Mouse (Mus musculus) hindbrain, embryonic 12.5 days (tissue): ENCODE data around the gene Ripply3. TPM values are rescaled to one million over a fixed set of nuclear protein-coding genes. Genes with fewer than 3 reads are reported as not detected.

Experiments
- ATAC-seq: fragments of 200-750 bp; cut with Nextera tagmentation; 2 replicates; pipeline ENCODE4 v1.8.0; 2017; ENCODE audit warnings: moderate TSS enrichment; ENCODE audit not compliant: low FRiP score
- H3K27ac ChIP-seq: fragments of 300-500 bp; sonication (generic); 2 replicates; pipeline ENCODE4 v1.5.1; 2016; ENCODE audit warnings: mild to moderate bottlenecking
- H3K27me3 ChIP-seq: fragments of 300-500 bp; sonication (generic); 2 replicates; pipeline ENCODE4 v1.6.1; 2016; ENCODE audit warnings: mild to moderate bottlenecking
- H3K36me3 ChIP-seq: fragments of 300-500 bp; sonication (generic); 2 replicates; pipeline ENCODE4 v1.6.1; 2016; ENCODE audit warnings: mild to moderate bottlenecking
- H3K4me1 ChIP-seq: fragments of 300-500 bp; sonication (generic); 2 replicates; pipeline ENCODE4 v1.6.1; 2016
- H3K4me2 ChIP-seq: fragments of 300-500 bp; sonication (generic); replicated peaks from 2 replicates; pipeline ENCODE4 v1.6.1; 2016; ENCODE audit warnings: mild to moderate bottlenecking
- H3K4me3 ChIP-seq: fragments of 300-500 bp; sonication (generic); 2 replicates; pipeline ENCODE4 v1.5.1; 2016; ENCODE audit warnings: mild to moderate bottlenecking
- H3K9ac ChIP-seq: fragments of 300-500 bp; sonication (generic); 2 replicates; pipeline ENCODE4 v1.6.1; 2016; ENCODE audit warnings: mild to moderate bottlenecking, moderate library complexity
- H3K9me3 ChIP-seq: fragments of 300-500 bp; sonication (generic); replicated peaks from 2 replicates; pipeline ENCODE4 v1.6.1; 2016; ENCODE audit warnings: mild to moderate bottlenecking
- WGBS: fragments of 180-500 bp; shearing (Covaris S2); methylation state at CpG from one replicate; pipeline ENCODE4 v1.1.7; 2016; 5-methylcytosine and 5-hydroxymethylcytosine counted together
- polyA plus RNA-seq: library from polyadenylated mRNA; unstranded; fragments of >200 nt; fragmentation: Nextera tagmentation; extraction: Ambion mirVana; gene quantifications from 2 replicates; pipeline ENCODE4 v1.2.1, GENCODE M21; 2016

The Ripply3 gene
- polyA plus RNA-seq, 1 experiment from 2014 or later: 3.7 TPM

DNA sequence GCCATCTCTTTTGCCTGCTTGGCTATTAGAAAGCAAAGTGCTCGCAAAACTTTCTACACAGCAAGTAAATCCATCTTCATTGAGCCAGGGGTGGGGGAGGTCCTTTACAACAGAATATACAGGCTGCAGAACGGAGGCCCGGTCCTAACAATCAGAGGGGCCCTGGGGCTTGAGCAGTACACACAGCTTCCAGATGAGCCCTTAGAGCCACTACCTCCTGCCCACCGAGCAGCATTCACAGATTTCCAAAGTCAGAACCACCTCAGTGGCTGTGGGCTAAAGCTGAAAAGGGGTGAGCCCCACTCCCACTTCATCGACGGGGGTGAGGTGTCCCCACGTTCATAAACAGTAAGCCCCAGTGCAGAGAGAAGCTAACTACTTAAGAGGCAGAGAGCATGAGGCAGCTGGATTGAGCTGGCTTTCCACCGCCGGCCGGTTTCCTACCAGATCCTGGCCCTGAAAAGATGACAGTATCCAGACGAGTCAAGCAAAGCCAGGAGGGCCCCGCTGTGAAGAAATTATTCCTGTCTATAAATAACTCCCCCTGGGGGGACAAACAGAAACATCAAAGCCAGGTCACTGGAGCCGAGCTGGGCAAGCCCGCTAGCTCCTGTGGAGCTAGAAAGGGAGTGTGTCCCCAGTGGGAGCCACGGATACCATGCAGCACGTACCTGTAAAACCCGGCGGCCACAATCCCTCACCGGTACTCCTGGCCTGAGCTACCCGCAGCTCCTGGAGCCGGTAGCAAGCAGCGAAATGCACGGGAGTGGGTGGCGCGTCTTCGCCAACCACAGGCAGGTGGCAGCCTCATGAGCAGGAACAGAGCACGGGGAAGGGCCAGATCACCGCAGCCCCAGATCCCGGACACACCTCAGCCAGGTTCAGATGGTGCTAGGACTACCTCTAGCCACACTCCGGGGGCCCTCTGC lies 25.7 kb upstream of the Ripply3 start:
- Histone ChIP-seq H3K36me3 (no peaks in the 10 kb centered on the region; the same call in 1 of the 2 replicates), H3K4me1 (peaks cover 14% of the 10 kb centered on the region), H3K4me3 (peak overlapping the region; percentile 11; the same call in 1 of the 2 replicates), H3K9me3 (0 out of 2 replicates have a peak, but pooled peaks cover 12% of the 10 kb centered on the region), H3K4me2 (peak overlapping the region; percentile 49), H3K27me3 (peaks cover 14% of the 10 kb centered on the region), H3K27ac (peak overlapping the region; percentile 18; the same call in 1 of the 2 replicates), H3K9ac (peak overlapping the region; percentile 37)
- ATAC-seq: peak; percentile 74
- WGBS: 10% methylated on average over 30 of the region's 30 CpGs

- H3K27ac ChIP-seq: 0 out of 2 replicates have a peak overlapping the region, but pooled peaks have one; percentile 18
- 23% methylated on average over 6 of the region's 6 CpGs for WGBS
These were observed 25.1 kb upstream of the Ripply3 start for GRCm38 (mm10) chr16:94303203-94303535.

GRCm38 (mm10) chr16:94307526-94307925 lies 20.7 kb upstream of the Ripply3 start:
- H3K36me3 ChIP-seq: no peaks in the 10 kb centered on the region; the same call in 1 of the 2 replicates
- no peak overlapping the region for H3K27ac ChIP-seq
- H3K9ac ChIP-seq: no peak overlapping the region
- ATAC-seq: no peak
- H3K4me2 ChIP-seq: no peak overlapping the region
- H3K27me3 ChIP-seq: peaks cover 12% of the 10 kb centered on the region
- 66% methylated on average over 6 of the region's 6 CpGs for WGBS
- 0 out of 2 replicates have a peak, but pooled peaks cover 8% of the 10 kb centered on the region for H3K9me3 ChIP-seq
- H3K4me3 ChIP-seq: no peak overlapping the region
- peaks cover 22% of the 10 kb centered on the region for H3K4me1 ChIP-seq

More at GRCm38 (mm10) chr16:94303203-94303535, 25.1 kb upstream of the Ripply3 start:
- no peaks in the 10 kb centered on the region; the same call in 1 of the 2 replicates for H3K36me3 ChIP-seq
- no peak; the same call in 1 of the 2 replicates for ATAC-seq
- H3K4me3 ChIP-seq: 0 out of 2 replicates have a peak overlapping the region, but pooled peaks have one; percentile 11
- 0 out of 2 replicates have a peak, but pooled peaks cover 8% of the 10 kb centered on the region for H3K9me3 ChIP-seq
- H3K27me3 ChIP-seq: peaks cover 14% of the 10 kb centered on the region
- H3K9ac ChIP-seq: peak overlapping the region; percentile 37
- peak overlapping the region; percentile 49 for H3K4me2 ChIP-seq
- H3K4me1 ChIP-seq: peaks cover 17% of the 10 kb centered on the region

DNA sequence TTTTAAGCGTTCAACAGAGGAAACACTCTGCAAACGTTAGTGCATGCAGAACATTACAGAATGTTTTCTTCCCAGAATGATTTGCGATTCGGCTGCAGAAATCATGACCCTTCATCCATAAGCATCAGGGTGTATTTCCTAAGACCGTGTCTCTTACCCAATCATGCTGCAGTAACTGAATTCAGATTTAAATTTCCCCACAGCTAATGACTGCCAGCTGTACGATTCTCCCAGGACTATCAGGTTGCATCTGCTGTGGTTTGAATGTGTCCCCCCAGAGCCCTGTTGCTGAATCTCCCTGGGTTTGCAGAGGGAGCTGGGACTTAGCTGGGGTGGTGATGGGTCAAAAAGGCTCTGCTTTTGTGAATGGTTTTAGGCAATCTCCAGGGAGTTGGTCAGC lies 20.3 kb upstream of the Ripply3 start:
- Histone ChIP-seq H3K4me3 (no peak overlapping the region), H3K9me3 (0 out of 2 replicates have a peak, but pooled peaks cover 8% of the 10 kb centered on the region), H3K9ac (no peak overlapping the region), H3K4me1 (peaks cover 18% of the 10 kb centered on the region), H3K36me3 (no peaks in the 10 kb centered on the region; the same call in 1 of the 2 replicates), H3K4me2 (no peak overlapping the region), H3K27ac (no peak overlapping the region), H3K27me3 (peaks cover 9% of the 10 kb centered on the region)
- ATAC-seq: no peak
- WGBS: 39% methylated on average over 6 of the region's 6 CpGs

GRCm38 (mm10) chr16:94309025-94309424 lies 19.2 kb upstream of the Ripply3 start:
- Histone ChIP-seq H3K36me3 (no peaks in the 10 kb centered on the region; the same call in 1 of the 2 replicates), H3K9me3 (0 out of 2 replicates have a peak, but pooled peaks cover 8% of the 10 kb centered on the region), H3K9ac (no peak overlapping the region), H3K27me3 (peaks cover 2% of the 10 kb centered on the region; the same call in 1 of the 2 replicates), H3K4me3 (no peak overlapping the region), H3K4me1 (peaks cover 20% of the 10 kb centered on the region), H3K27ac (no peak overlapping the region; the same call in 1 of the 2 replicates), H3K4me2 (no peak overlapping the region)
- WGBS: 92% methylated on average over 4 of the region's 4 CpGs
- ATAC-seq: no peak

DNA sequence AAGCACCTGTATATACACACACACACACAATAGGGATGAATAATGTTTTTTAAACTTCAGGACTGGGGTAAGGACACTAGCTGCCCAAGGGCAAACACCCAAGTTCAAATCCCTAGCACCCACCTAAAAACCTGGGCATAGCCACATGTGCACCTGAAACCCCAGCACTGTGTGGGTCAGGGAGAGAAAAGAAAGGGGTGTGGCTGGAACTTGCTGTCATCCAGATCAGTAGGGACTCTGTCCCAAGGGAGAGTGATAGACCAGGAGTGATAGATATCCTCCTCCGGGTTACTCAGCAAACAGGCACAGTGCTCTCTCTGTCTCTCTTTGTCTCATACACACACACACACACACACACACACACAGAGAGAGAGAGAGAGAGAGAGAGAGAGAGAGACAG lies 16.8 kb upstream of the Ripply3 start:
- H3K9me3 ChIP-seq: no peaks in the 10 kb centered on the region
- no peaks in the 10 kb centered on the region for H3K27me3 ChIP-seq
- ATAC-seq: no peak
- H3K4me1 ChIP-seq: peaks cover 20% of the 10 kb centered on the region
- H3K4me3 ChIP-seq: no peak overlapping the region
- WGBS: 20% methylated on average over 1 of the region's 1 CpGs
- no peak overlapping the region for H3K27ac ChIP-seq
- H3K36me3 ChIP-seq: no peaks in the 10 kb centered on the region; the same call in 1 of the 2 replicates
- peak overlapping the region; percentile 72 for H3K4me2 ChIP-seq
- peak overlapping the region; percentile 38; the same call in 1 of the 2 replicates for H3K9ac ChIP-seq

DNA sequence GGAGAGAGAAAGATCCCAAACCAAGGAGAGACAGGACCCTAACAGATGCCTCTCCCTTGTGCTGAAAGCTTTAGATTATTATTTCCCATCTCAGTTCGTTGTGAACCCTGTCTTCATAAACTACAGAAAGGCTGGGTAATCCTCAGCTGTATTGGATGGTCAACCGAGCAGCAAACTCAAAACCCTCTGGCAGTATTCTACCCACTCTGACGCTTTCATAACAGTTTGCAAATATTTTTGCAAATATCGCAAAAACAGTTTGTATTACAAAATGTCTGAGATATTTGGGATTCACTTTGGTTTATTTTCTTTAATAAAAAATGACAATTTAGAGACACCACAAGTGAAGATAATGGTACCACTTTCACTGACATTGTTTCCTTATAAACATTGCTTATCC lies 16.3 kb upstream of the Ripply3 start:
- Histone ChIP-seq H3K4me3 (peak overlapping the region; percentile 71; the same call in 1 of the 2 replicates), H3K9me3 (no peaks in the 10 kb centered on the region), H3K27ac (peak overlapping the region; percentile 100), H3K4me1 (peaks cover 20% of the 10 kb centered on the region), H3K9ac (peak overlapping the region; percentile 82; the same call in 1 of the 2 replicates), H3K27me3 (no peaks in the 10 kb centered on the region), H3K4me2 (peak overlapping the region; percentile 72), H3K36me3 (no peaks in the 10 kb centered on the region)
- ATAC-seq: no peak
- WGBS: 80% methylated on average over 4 of the region's 4 CpGs

DNA sequence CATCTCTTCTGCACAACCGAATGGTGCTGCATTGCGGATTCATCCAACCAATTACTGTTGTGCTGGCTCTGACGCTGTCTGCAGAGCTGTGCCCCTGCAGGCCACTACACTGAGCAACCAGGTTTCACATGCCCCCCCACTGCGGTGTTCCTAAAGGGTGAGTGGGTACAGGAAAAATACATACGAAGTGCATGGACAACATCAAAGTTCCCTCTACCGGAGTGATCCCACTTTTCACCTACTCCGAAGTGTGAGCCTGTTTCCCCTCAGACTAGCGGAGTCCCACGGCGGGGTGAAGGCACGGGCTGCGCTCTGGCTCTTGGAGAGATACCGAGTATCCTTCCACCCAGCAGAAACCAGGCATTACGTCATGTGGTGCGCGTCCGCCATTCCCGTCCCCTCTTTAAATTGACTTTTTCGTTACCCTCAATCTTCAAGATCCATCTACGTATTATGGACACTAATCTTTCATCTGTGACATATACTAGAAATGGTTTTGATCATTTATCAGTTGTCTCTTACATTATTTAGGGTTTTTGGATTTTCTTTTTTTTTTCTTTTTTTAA lies 15.5 kb upstream of the Ripply3 start:
- H3K36me3 ChIP-seq: no peaks in the 10 kb centered on the region
- ATAC-seq: peak; percentile 90
- peak overlapping the region; percentile 100 for H3K27ac ChIP-seq
- H3K9ac ChIP-seq: peak overlapping the region; percentile 82
- peaks cover 20% of the 10 kb centered on the region for H3K4me1 ChIP-seq
- no peaks in the 10 kb centered on the region for H3K27me3 ChIP-seq
- under 1% methylated on average over 20 of the region's 20 CpGs for WGBS
- peak overlapping the region; percentile 71 for H3K4me3 ChIP-seq
- no peaks in the 10 kb centered on the region for H3K9me3 ChIP-seq
- H3K4me2 ChIP-seq: peak overlapping the region; percentile 72

DNA sequence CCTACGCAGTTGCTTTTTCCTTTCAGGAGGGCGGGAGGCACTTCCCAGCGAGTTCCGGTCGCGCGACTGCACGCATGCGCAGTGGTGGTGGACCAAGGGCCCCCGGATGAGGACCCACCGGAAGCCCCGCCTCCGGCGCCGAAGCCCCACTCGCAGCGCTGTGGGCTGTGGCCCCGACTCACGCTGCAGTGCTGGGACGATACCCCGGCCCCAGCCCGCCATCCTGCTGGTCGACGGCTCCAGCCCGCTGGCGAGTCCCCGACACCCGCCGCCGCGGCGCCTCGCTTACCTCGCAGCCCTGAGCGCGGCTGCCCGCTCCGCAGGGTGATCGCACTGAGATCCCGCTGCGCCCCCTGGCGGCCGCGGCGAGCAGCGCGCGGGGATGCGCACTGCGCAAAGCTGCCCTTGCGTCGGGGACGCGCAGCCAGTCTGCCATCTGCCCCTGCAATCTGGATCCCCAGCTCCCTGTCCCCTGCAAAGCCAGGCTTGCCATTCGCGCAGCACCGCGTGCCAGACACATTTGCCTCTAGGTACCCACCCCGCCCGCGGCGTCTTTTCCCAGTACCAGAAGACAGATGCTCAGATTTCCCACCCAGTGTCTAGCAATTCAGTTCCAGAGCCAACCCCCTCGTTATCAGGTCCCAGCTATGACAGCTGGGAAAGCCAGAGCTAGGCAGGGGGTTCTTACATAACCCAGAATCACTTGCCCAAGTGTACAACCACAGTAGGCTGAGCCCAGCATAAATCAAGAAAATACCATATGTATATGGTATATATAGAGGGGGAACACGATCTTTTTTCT lies 14.8 kb upstream of the Ripply3 start, which contains the start of gene Hlcs:
Gene Hlcs (minus strand): TSS at position 343 of the 802 bp plus-strand sequence.
- Histone ChIP-seq H3K27ac (peak within 1 kb of the TSS; percentile 100), H3K4me1 (peaks cover 15% of the 10 kb centered on the region), H3K9ac (peak within 1 kb of the TSS; percentile 82), H3K9me3 (no peaks in the 10 kb centered on the region), H3K36me3 (no peaks in the 10 kb centered on the region), H3K4me3 (peak within 1 kb of the TSS; percentile 71), H3K4me2 (peak within 1 kb of the TSS; percentile 72), H3K27me3 (no peaks in the 10 kb centered on the region)
- peak; percentile 91 for ATAC-seq
- under 1% methylated on average over 64 of the region's 64 CpGs for WGBS

GRCm38 (mm10) chr16:94314626-94315025 lies 13.6 kb upstream of the Ripply3 start:
- 92% methylated on average over 5 of the region's 5 CpGs for WGBS
- no peak overlapping the region for H3K4me3 ChIP-seq
- no peak overlapping the region for H3K4me2 ChIP-seq
- H3K27ac ChIP-seq: no peak overlapping the region
- no peak overlapping the region for H3K9ac ChIP-seq
- no peaks in the 10 kb centered on the region for H3K27me3 ChIP-seq
- peaks cover 15% of the 10 kb centered on the region for H3K4me1 ChIP-seq
- no peaks in the 10 kb centered on the region for H3K9me3 ChIP-seq
- H3K36me3 ChIP-seq: no peaks in the 10 kb centered on the region
- no peak for ATAC-seq

- Histone ChIP-seq H3K9me3 (no peaks in the 10 kb centered on the region), H3K27ac (no peak overlapping the region), H3K4me3 (no peak overlapping the region), H3K9ac (no peak overlapping the region), H3K36me3 (no peaks in the 10 kb centered on the region), H3K27me3 (no peaks in the 10 kb centered on the region), H3K4me1 (peaks cover 15% of the 10 kb centered on the region), H3K4me2 (no peak overlapping the region)
- WGBS: 50% methylated on average over 1 of the region's 1 CpGs
- no peak for ATAC-seq
These were observed 13.0 kb upstream of the Ripply3 start for GRCm38 (mm10) chr16:94315215-94315614.
